Mouse (Mus musculus): ENCODE measurements around the gene Farp1.

DNA sequence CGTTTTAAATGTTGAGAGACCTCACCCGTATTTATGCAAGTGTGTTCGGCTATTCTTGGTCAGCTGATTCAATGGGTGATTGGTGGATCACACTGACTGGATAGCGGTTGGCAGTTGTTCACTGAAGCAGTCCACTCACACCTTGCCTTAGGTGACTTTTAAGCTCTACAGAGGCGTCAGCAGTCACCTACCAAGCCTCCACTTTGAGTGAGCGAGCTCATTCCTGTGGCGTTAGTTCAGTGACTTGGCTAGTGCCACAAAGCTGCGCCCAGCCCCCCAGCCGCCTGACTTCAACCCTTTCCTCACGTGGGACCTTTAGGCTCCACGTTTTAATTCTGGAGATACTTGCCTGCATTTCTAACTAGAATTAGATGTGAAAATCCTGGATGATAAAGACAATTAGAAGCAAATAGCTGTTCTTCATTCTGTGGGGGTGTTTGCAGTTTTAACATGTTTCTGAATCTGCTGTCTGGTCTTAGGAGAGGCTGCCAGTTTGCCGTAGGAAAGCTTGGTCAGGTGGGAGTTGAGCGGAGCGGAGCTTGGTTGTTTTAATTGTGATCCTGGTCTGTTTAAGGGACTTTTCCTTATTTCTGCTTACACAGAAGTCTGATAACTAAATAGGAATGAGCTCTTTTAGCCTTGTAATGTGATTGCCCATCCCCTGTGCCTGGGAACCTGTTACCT lies 211.2 kb downstream of the Farp1 start:
- no peak for TF ChIP-seq CTCF (IDR thresholded peaks at IDR 0.05; ENCODE audit: borderline replicate concordance, extremely low read depth, insufficient read depth, insufficient read length)
- no peak for TF ChIP-seq POLR2A (IDR thresholded peaks at IDR 0.05; ENCODE audit: borderline replicate concordance, extremely low read depth, insufficient read depth, insufficient read length, poor library complexity, severe bottlenecking)
